Mouse (Mus musculus) myocyte (in vitro differentiated cells): ENCODE results near the gene Supt3.

ENCODE experiments used
- E2F4 ChIP-seq: IDR thresholded peaks from one replicate; pipeline ENCODE4 v1.6.1; 2011; ENCODE audit warnings: mild to moderate bottlenecking, control low read depth, moderate library complexity; ENCODE audit not compliant: insufficient read depth
- MAX ChIP-seq: IDR thresholded peaks from one replicate; pipeline ENCODE4 v1.6.1; 2011; ENCODE audit warnings: low read depth, mild to moderate bottlenecking, control low read depth
- MYOD1 ChIP-seq, 3 experiments: IDR thresholded peaks; one replicate each; pipeline ENCODE4 v1.6.1; 2011; ENCODE audit warnings: control low read depth in 2 of 3, low read depth in 2 of 3, mild to moderate bottlenecking in 2 of 3, moderate library complexity in 1 of 3; ENCODE audit not compliant: insufficient read length in 2 of 3, control insufficient read depth in 1 of 3
- POLR2A ChIP-seq: IDR thresholded peaks from one replicate; pipeline ENCODE4 v1.6.1; 2011; ENCODE audit warnings: low read depth, mild to moderate bottlenecking, control low read depth, moderate library complexity; ENCODE audit not compliant: insufficient read length
- POLR2AphosphoS2 ChIP-seq: IDR thresholded peaks from one replicate; pipeline ENCODE4 v1.6.1; 2011; ENCODE audit warnings: low read depth, control low read depth; ENCODE audit not compliant: insufficient read length
- REST ChIP-seq: IDR thresholded peaks from one replicate; pipeline ENCODE4 v1.6.1; 2011; ENCODE audit warnings: mild to moderate bottlenecking, control low read depth, moderate library complexity; ENCODE audit not compliant: insufficient read depth, insufficient read length
- SRF ChIP-seq: IDR thresholded peaks from one replicate; pipeline ENCODE4 v1.6.1; 2011; ENCODE audit warnings: low read depth; ENCODE audit not compliant: control insufficient read depth, insufficient read length
- TCF12 ChIP-seq: IDR thresholded peaks from one replicate; pipeline ENCODE4 v1.6.1; 2011; ENCODE audit warnings: mild to moderate bottlenecking, control low read depth; ENCODE audit not compliant: poor library complexity, insufficient read depth, severe bottlenecking
- TCF3 ChIP-seq: IDR thresholded peaks from one replicate; pipeline ENCODE4 v1.6.1; 2011; ENCODE audit warnings: low read depth, control low read depth; ENCODE audit not compliant: insufficient read length
- USF1 ChIP-seq: IDR thresholded peaks from one replicate; pipeline ENCODE4 v1.6.1; 2011; ENCODE audit warnings: low read depth, mild to moderate bottlenecking, control low read depth, moderate library complexity

GRCm38 (mm10) chr17:45029106-45029505 lies 252.2 kb downstream of the Supt3 start:
- TF ChIP-seq POLR2A = no peak
- no peak for TF ChIP-seq USF1
- no peak for TF ChIP-seq SRF
- TF ChIP-seq MAX = no peak
- no peak for TF ChIP-seq TCF12
- TF ChIP-seq REST = no peak
- TF ChIP-seq TCF3 = no peak
- TF ChIP-seq MYOD1 (IDR thresholded peaks at IDR 0.05; ENCODE audit: control insufficient read depth in 1 of 3, insufficient read length in 2 of 3, low read depth in 2 of 3) = no peak
- TF ChIP-seq E2F4 = no peak
- no peak for TF ChIP-seq POLR2AphosphoS2
